Comparison of ENCODE assay signal across 21 mouse cellular contexts in genomic region chr5:28159072-28159458, GRCm38 (mm10). TPM values are rescaled to one million over a fixed set of nuclear protein-coding genes. Genes with fewer than 3 reads are reported as not detected.
DNase-seq lines count a peak whose midpoint lies in the region; ATAC-seq and TF ChIP-seq lines count a peak whose summit lies in the region.
"Had no signal": no experiment of that assay in that cellular context is flagged by ENCODE, and none has a peak within 500 bp of the region (broad histone marks: within the 10 kb centered on the region; RNA-seq: fewer than 3 reads in every experiment).

No protein-coding gene starts in this region.

- H3K4me3 ChIP-seq in neural tube, embryonic 15.5 days (replicated peaks): no peak overlapping the region
- H3K4me3 ChIP-seq in hindbrain, embryonic 11.5 days (ENCODE audit: low read depth, low read length): no peak overlapping the region
- H3K4me3 ChIP-seq in midbrain, embryonic 11.5 days (ENCODE audit: low read depth, low read length): peak overlapping the region; percentile 26
- H3K4me3 ChIP-seq in intestine, embryonic 16.5 days (ENCODE audit: low read length): no peak overlapping the region
- no peak overlapping the region for H3K4me3 ChIP-seq in gastrocnemius, adult 2 months
- H3K4me3 ChIP-seq: intestine, embryonic 15.5 days; neural tube, embryonic 12.5 days had no signal

- H3K9ac ChIP-seq in neural tube, embryonic 15.5 days (replicated peaks): no peak overlapping the region
- H3K9ac ChIP-seq in hindbrain, embryonic 11.5 days (ENCODE audit: low read depth, low read length): no peak overlapping the region
- H3K9ac ChIP-seq in midbrain, embryonic 11.5 days (ENCODE audit: low read length): peak overlapping the region; percentile 63
- H3K9ac ChIP-seq in intestine, embryonic 16.5 days (ENCODE audit: low read depth, low read length): no peak overlapping the region
- H3K9ac ChIP-seq: embryonic facial prominence, embryonic 12.5 days; intestine, embryonic 15.5 days; neural tube, embryonic 12.5 days had no signal

- peaks cover 12% of the 10 kb centered on the region for H3K4me1 ChIP-seq in neural tube, embryonic 15.5 days
- H3K4me1 ChIP-seq in hindbrain, embryonic 11.5 days (replicated peaks; ENCODE audit: control insufficient read depth, insufficient read depth, low read length): no peaks in the 10 kb centered on the region
- H3K4me1 ChIP-seq in midbrain, embryonic 11.5 days (ENCODE audit: control insufficient read depth, insufficient read depth, low read length): peaks cover 33% of the 10 kb centered on the region
- H3K4me1 ChIP-seq in intestine, embryonic 16.5 days (ENCODE audit: control insufficient read depth, insufficient read depth, low read length): 0 out of 2 replicates have a peak, but pooled peaks cover 3% of the 10 kb centered on the region
- H3K4me1 ChIP-seq: embryonic facial prominence, embryonic 12.5 days had no signal

- intact Hi-C loops in gastrocnemius, adult 2 months (cut with DNase I): no loop called here

- ATAC-seq in neural tube, embryonic 15.5 days (ENCODE audit: low FRiP score): no peak
- no peak for ATAC-seq in hindbrain, embryonic 11.5 days (ENCODE audit: low FRiP score)
- ATAC-seq in midbrain, embryonic 11.5 days (ENCODE audit: low FRiP score): no peak
- ATAC-seq in intestine, embryonic 16.5 days: no peak
- ATAC-seq: intestine, embryonic 15.5 days had no signal

- no peaks in the 10 kb centered on the region for H3K36me3 ChIP-seq in neural tube, embryonic 15.5 days
- H3K36me3 ChIP-seq in hindbrain, embryonic 11.5 days (ENCODE audit: control insufficient read depth, insufficient read depth, low read length): no peaks in the 10 kb centered on the region
- H3K36me3 ChIP-seq in midbrain, embryonic 11.5 days (ENCODE audit: control insufficient read depth, insufficient read depth, low read length): no peaks in the 10 kb centered on the region
- H3K36me3 ChIP-seq in intestine, embryonic 16.5 days (ENCODE audit: control insufficient read depth, insufficient read depth, low read length): no peaks in the 10 kb centered on the region
- H3K36me3 ChIP-seq: embryonic facial prominence, embryonic 12.5 days; forebrain, embryonic 10.5 days; intestine, embryonic 15.5 days; neural tube, embryonic 12.5 days had no signal

- peaks cover 94% of the 10 kb centered on the region for H3K27me3 ChIP-seq in neural tube, embryonic 15.5 days (replicated peaks)
- H3K27me3 ChIP-seq in hindbrain, embryonic 11.5 days (ENCODE audit: control insufficient read depth, insufficient read depth, low read length): peaks cover 70% of the 10 kb centered on the region
- peaks cover 74% of the 10 kb centered on the region for H3K27me3 ChIP-seq in midbrain, embryonic 11.5 days (ENCODE audit: control insufficient read depth, insufficient read depth, low read length)
- H3K27me3 ChIP-seq in intestine, embryonic 16.5 days (replicated peaks; ENCODE audit: control insufficient read depth, insufficient read depth, low read length): peaks cover 83% of the 10 kb centered on the region

- H3K4me2 ChIP-seq in neural tube, embryonic 15.5 days: no peak overlapping the region
- H3K4me2 ChIP-seq in hindbrain, embryonic 11.5 days (replicated peaks; ENCODE audit: low read depth, low read length): peak overlapping the region; percentile 17; the same call in 1 of the 2 replicates
- peak overlapping the region; percentile 46 for H3K4me2 ChIP-seq in midbrain, embryonic 11.5 days
- H3K4me2 ChIP-seq in intestine, embryonic 16.5 days (ENCODE audit: low read depth, low read length): no peak overlapping the region

- H3K9me3 ChIP-seq in neural tube, embryonic 15.5 days (replicated peaks): no peaks in the 10 kb centered on the region
- H3K9me3 ChIP-seq in hindbrain, embryonic 11.5 days (ENCODE audit: control insufficient read depth, low read length): no peaks in the 10 kb centered on the region
- no peaks in the 10 kb centered on the region for H3K9me3 ChIP-seq in midbrain, embryonic 11.5 days (ENCODE audit: control insufficient read depth, low read length)
- H3K9me3 ChIP-seq in intestine, embryonic 16.5 days (ENCODE audit: control insufficient read depth, low read length): no peaks in the 10 kb centered on the region
- H3K9me3 ChIP-seq: embryonic facial prominence, embryonic 12.5 days; forebrain, embryonic 10.5 days; intestine, embryonic 15.5 days; neural tube, embryonic 12.5 days had no signal

- WGBS in neural tube, embryonic 15.5 days: 2% methylated on average over 15 of the region's 15 CpGs
- under 1% methylated on average over 15 of the region's 15 CpGs for WGBS in hindbrain, embryonic 11.5 days
- WGBS in midbrain, embryonic 11.5 days: 1% methylated on average over 15 of the region's 15 CpGs
- WGBS in intestine, embryonic 16.5 days: 2% methylated on average over 15 of the region's 15 CpGs

- TF ChIP-seq CTCF in gastrocnemius, adult 2 months (IDR thresholded peaks at IDR 0.05): no peak

- DNase-seq in neural tube, embryonic 10.5 days (ENCODE audit: extremely low spot score, low spot score): peak; percentile 40
- DNase-seq in hindbrain, embryonic 11.5 days (ENCODE audit: low spot score): peak; percentile 55
- DNase-seq in midbrain, embryonic 11.5 days (ENCODE audit: low spot score, missing footprints): no peak
- no peak for DNase-seq in gastrocnemius, adult 2 months
- DNase-seq in yolk sac, embryonic 10.5 days (ENCODE audit: low spot score): no peak
- DNase-seq: cerebellum, adult 9-10 months; heart, postnatal 10 days; liver; lung, adult 2 months; right cerebral cortex, adult 18-20 months had no signal

- no peak overlapping the region for H3K27ac ChIP-seq in neural tube, embryonic 15.5 days (replicated peaks)
- peak overlapping the region; percentile 8; the same call in 1 of the 2 replicates for H3K27ac ChIP-seq in hindbrain, embryonic 11.5 days (ENCODE audit: low read depth, low read length)
- peak overlapping the region; percentile 86 for H3K27ac ChIP-seq in midbrain, embryonic 11.5 days (ENCODE audit: low read depth, low read length)
- H3K27ac ChIP-seq in intestine, embryonic 16.5 days (ENCODE audit: low read length): no peak overlapping the region
- no peak overlapping the region for H3K27ac ChIP-seq in gastrocnemius, adult 2 months
- H3K27ac ChIP-seq: embryonic facial prominence, embryonic 12.5 days; forebrain, embryonic 10.5 days; intestine, embryonic 15.5 days; neural tube, embryonic 12.5 days had no signal

RNA-seq across cellular contexts. Expression of gene En2, which starts 6.4 kb away (rescaled TPM):
- polyA plus RNA-seq in neural tube, embryonic 15.5 days (2015; fragmentation: Nextera tagmentation; extraction: Ambion mirVana): not detected in 2 replicates
- 1.1 and 1.2 TPM in 2 replicates for polyA plus RNA-seq in hindbrain, embryonic 11.5 days (2014; fragmentation: Nextera tagmentation; extraction: Ambion mirVana)
- polyA plus RNA-seq in midbrain, embryonic 11.5 days (2014; fragmentation: Nextera tagmentation; extraction: Ambion mirVana): 2.4 and 2.9 TPM in 2 replicates
- not detected in 2 replicates for polyA plus RNA-seq in intestine, embryonic 16.5 days (2015; fragmentation: Nextera tagmentation; extraction: Ambion mirVana)
- under 1 TPM; 0.36 to 0.54 TPM for total RNA-seq in gastrocnemius, adult 2 months (2021)
- total RNA-seq: granulocyte monocyte progenitor cell, adult 5-6 weeks; megakaryocyte progenitor cell, adult 5-6 weeks had no signal
- polyA plus RNA-seq: embryonic facial prominence, embryonic 12.5 days; forebrain, embryonic 10.5 days; intestine, embryonic 15.5 days; large intestine, adult 2 months; lung, adult 2 months; spleen, adult 2 months; urinary bladder, adult 2 months had no signal

Comparison
In these comparisons a context has a peak if more than half of its experiments do, and no peak if none do; other contexts are left out.
1. DNase-seq: peak in neural tube, embryonic 10.5 days (single experiment) and hindbrain, embryonic 11.5 days (single experiment); none in midbrain, embryonic 11.5 days (single experiment), gastrocnemius, adult 2 months (single experiment) and yolk sac, embryonic 10.5 days (single experiment).
2. H3K27ac ChIP-seq: peak in hindbrain, embryonic 11.5 days (single experiment) and midbrain, embryonic 11.5 days (single experiment); none in neural tube, embryonic 15.5 days (single experiment), intestine, embryonic 16.5 days (single experiment) and gastrocnemius, adult 2 months (single experiment).
3. H3K4me2 ChIP-seq: peak in hindbrain, embryonic 11.5 days (single experiment) and midbrain, embryonic 11.5 days (single experiment); none in neural tube, embryonic 15.5 days (single experiment) and intestine, embryonic 16.5 days (single experiment).